Mouse (Mus musculus): ENCODE results near the gene Tbc1d10c. TPM values are rescaled to one million over a fixed set of nuclear protein-coding genes. Genes with fewer than 3 reads are reported as not detected.

Tbc1d10c gene
- polyA plus RNA-seq, 1 experiment from 2014 or later: 2.3 TPM

GRCm38 (mm10) chr19:4230415-4230814 is 39.3 kb upstream of the Tbc1d10c start:
- Histone ChIP-seq H3K4me1 (replicated peaks; ENCODE audit: control insufficient read depth, insufficient read depth) (peaks cover 3% of the 10 kb centered on the region; the same call in 1 of the 2 replicates), H3K4me3 (ENCODE audit: low read depth, low read length) (no peak overlapping the region), H3K9ac (ENCODE audit: low read length) (no peak overlapping the region), H3K9me3 (ENCODE audit: control insufficient read depth, low read length) (no peaks in the 10 kb centered on the region), H3K27me3 (ENCODE audit: control insufficient read depth, insufficient read depth, low read length) (no peaks in the 10 kb centered on the region), H3K4me2 (replicated peaks; ENCODE audit: low read depth) (no peak overlapping the region), H3K36me3 (ENCODE audit: control insufficient read depth, insufficient read depth, low read length) (no peaks in the 10 kb centered on the region), H3K27ac (replicated peaks) (0 out of 2 replicates have a peak overlapping the region, but pooled peaks have one; percentile 30)
- TF ChIP-seq EP300 (optimal IDR thresholded peaks at IDR 0.05) (no peak), CTCF (IDR thresholded peaks at IDR 0.05; ENCODE audit: low read depth) (no peak)
- no peak for DNase-seq (ENCODE audit: low spot score)
- WGBS: 74% methylated on average over 8 of the region's 8 CpGs
- no peak for ATAC-seq (ENCODE audit: low FRiP score, low TSS enrichment)

DNA sequence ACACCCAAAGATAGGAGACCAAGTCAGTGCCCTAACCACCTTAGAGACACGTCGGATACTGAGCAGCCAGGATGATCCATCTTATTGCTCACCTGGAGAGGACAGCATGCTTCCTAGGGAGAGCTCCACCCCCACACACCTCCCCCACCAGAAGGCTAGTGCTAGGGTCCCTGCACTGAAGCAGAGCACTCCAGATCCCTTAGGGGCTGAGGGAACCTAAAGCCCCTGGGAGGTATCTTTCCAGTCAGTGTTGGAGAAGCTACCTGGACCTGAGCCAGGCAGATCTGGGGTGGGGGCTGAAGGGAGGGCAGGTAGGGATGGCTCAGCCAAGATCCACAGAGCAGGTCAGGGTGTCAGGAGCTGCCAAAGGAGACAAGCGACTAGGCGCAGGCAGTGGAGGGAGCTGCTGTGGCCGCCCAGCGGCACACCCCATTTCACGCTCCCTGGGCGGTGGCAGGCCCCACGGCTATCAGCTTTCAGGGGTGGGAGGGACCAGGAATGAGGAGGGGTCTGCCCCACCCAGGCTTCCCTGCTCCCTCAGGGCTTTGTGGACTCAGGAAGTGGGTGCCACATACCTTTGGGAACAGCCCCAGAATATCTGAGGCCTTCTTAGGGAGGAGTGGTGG is 38.5 kb upstream of the Tbc1d10c start:
- 30% methylated on average over 9 of the region's 9 CpGs for WGBS
- DNase-seq (ENCODE audit: low spot score): peak; percentile 68
- H3K9me3 ChIP-seq (ENCODE audit: control insufficient read depth, low read length): no peaks in the 10 kb centered on the region
- TF ChIP-seq EP300 (optimal IDR thresholded peaks at IDR 0.05) (no peak), CTCF (IDR thresholded peaks at IDR 0.05; ENCODE audit: low read depth) (no peak)
- peak overlapping the region; percentile 27 for H3K9ac ChIP-seq (ENCODE audit: low read length)
- peaks cover 3% of the 10 kb centered on the region; the same call in 1 of the 2 replicates for H3K4me1 ChIP-seq (replicated peaks; ENCODE audit: control insufficient read depth, insufficient read depth)
- H3K4me3 ChIP-seq (ENCODE audit: low read depth, low read length): no peak overlapping the region
- ATAC-seq (ENCODE audit: low FRiP score, low TSS enrichment): peak; percentile 10
- 0 out of 2 replicates have a peak overlapping the region, but pooled peaks have one; percentile 24 for H3K27ac ChIP-seq (replicated peaks)
- no peaks in the 10 kb centered on the region for H3K36me3 ChIP-seq (ENCODE audit: control insufficient read depth, insufficient read depth, low read length)
- no peaks in the 10 kb centered on the region for H3K27me3 ChIP-seq (ENCODE audit: control insufficient read depth, insufficient read depth, low read length)
- no peak overlapping the region for H3K4me2 ChIP-seq (replicated peaks; ENCODE audit: low read depth)

DNA sequence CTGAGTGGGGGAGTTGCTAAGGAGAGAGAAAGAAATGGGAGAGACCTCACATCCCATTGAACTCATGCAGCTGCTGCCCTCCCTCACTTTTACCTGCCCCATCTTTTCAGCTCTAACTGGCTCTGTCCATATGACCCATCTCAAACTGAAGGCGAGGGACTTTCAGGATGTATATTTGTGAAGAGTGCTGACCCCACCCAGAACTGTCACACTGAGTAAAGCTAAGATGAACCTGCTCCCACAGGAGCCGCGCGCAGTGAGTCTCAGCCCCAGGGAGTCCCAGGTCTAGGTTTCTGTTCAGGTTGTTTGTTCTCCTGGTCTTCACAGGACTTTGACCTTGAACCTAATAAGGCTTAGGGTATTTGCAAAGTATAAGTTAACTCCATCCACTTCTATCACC is 37.8 kb upstream of the Tbc1d10c start:
- Histone ChIP-seq H3K27ac (replicated peaks) (no peak overlapping the region), H3K4me2 (replicated peaks; ENCODE audit: low read depth) (peak overlapping the region; percentile 0; the same call in 1 of the 2 replicates), H3K9ac (ENCODE audit: low read length) (no peak overlapping the region), H3K9me3 (ENCODE audit: control insufficient read depth, low read length) (no peaks in the 10 kb centered on the region), H3K27me3 (ENCODE audit: control insufficient read depth, insufficient read depth, low read length) (no peaks in the 10 kb centered on the region), H3K4me3 (ENCODE audit: low read depth, low read length) (no peak overlapping the region), H3K36me3 (ENCODE audit: control insufficient read depth, insufficient read depth, low read length) (no peaks in the 10 kb centered on the region), H3K4me1 (replicated peaks; ENCODE audit: control insufficient read depth, insufficient read depth) (peaks cover 3% of the 10 kb centered on the region; the same call in 1 of the 2 replicates)
- DNase-seq (ENCODE audit: low spot score) (no peak), ATAC-seq (ENCODE audit: low FRiP score, low TSS enrichment) (no peak)
- TF ChIP-seq CTCF (IDR thresholded peaks at IDR 0.05; ENCODE audit: low read depth): no peak
- no peak for TF ChIP-seq EP300 (optimal IDR thresholded peaks at IDR 0.05)
- 61% methylated on average over 4 of the region's 4 CpGs for WGBS

GRCm38 (mm10) chr19:4227894-4228678 is 37.0 kb upstream of the Tbc1d10c start:
- peak; percentile 17; the same call in 1 of the 2 replicates for ATAC-seq (ENCODE audit: low FRiP score, low TSS enrichment)
- no peak overlapping the region for H3K4me3 ChIP-seq (ENCODE audit: low read depth, low read length)
- H3K27ac ChIP-seq (replicated peaks): no peak overlapping the region
- no peak overlapping the region for H3K4me2 ChIP-seq (replicated peaks; ENCODE audit: low read depth)
- 12% methylated on average over 8 of the region's 8 CpGs for WGBS
- no peaks in the 10 kb centered on the region for H3K9me3 ChIP-seq (ENCODE audit: control insufficient read depth, low read length)
- peak; percentile 77 for DNase-seq (ENCODE audit: low spot score)
- H3K36me3 ChIP-seq (ENCODE audit: control insufficient read depth, insufficient read depth, low read length): no peaks in the 10 kb centered on the region
- no peaks in the 10 kb centered on the region for H3K27me3 ChIP-seq (ENCODE audit: control insufficient read depth, insufficient read depth, low read length)
- H3K4me1 ChIP-seq (replicated peaks; ENCODE audit: control insufficient read depth, insufficient read depth): peaks cover 3% of the 10 kb centered on the region; the same call in 1 of the 2 replicates
- TF ChIP-seq CTCF (IDR thresholded peaks at IDR 0.05; ENCODE audit: low read depth) (peak; percentile 98), EP300 (optimal IDR thresholded peaks at IDR 0.05) (no peak)
- no peak overlapping the region for H3K9ac ChIP-seq (ENCODE audit: low read length)

DNA sequence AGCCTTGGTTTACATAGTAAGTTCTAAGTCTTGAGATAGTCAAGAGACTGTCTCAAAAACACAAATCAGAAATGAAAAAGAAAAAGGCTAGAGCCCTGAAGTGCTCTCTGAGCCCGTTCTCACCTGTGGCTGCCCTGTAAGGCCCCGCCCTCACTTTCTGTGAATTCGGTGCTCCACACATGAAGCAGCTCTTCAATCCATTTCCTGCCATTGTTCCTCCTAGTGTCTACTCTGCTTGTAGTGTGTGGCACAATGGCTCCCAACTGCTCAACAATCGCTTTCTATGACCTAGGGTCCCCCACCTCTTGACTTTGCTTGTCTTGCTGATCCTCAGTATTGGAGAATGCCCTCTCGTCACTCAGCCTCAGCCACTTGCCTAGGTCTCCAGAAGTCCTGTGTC is 36.4 kb upstream of the Tbc1d10c start:
- no peak for TF ChIP-seq EP300 (optimal IDR thresholded peaks at IDR 0.05)
- TF ChIP-seq CTCF (IDR thresholded peaks at IDR 0.05; ENCODE audit: low read depth): no peak
- WGBS: 71% methylated on average over 5 of the region's 5 CpGs
- Histone ChIP-seq H3K4me3 (ENCODE audit: low read depth, low read length) (no peak overlapping the region), H3K9ac (ENCODE audit: low read length) (no peak overlapping the region), H3K4me2 (replicated peaks; ENCODE audit: low read depth) (no peak overlapping the region), H3K27me3 (ENCODE audit: control insufficient read depth, insufficient read depth, low read length) (no peaks in the 10 kb centered on the region), H3K36me3 (ENCODE audit: control insufficient read depth, insufficient read depth, low read length) (no peaks in the 10 kb centered on the region), H3K27ac (replicated peaks) (no peak overlapping the region), H3K4me1 (replicated peaks; ENCODE audit: control insufficient read depth, insufficient read depth) (peaks cover 3% of the 10 kb centered on the region; the same call in 1 of the 2 replicates), H3K9me3 (ENCODE audit: control insufficient read depth, low read length) (no peaks in the 10 kb centered on the region)
- DNase-seq (ENCODE audit: low spot score): no peak
- ATAC-seq (ENCODE audit: low FRiP score, low TSS enrichment): no peak

DNA sequence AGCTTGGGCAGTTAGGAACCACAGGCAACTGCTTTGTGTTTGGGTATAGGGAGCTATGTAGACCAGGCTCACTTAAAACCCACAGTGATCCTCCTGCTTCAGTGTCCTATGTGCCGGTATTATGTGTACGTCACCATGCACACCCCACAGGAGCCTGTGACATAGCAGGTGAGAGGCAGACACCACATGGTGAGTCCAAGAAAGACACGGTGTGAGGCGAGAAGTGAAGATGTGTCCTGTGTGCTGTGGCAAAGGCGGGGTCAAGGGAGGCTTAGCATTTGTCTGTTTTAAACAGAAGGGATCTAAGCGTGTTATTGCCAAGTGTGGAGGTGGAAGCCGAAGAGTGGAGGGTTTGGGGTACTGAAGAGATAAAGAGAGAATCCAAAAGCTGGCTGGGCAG is 35.7 kb upstream of the Tbc1d10c start:
- Histone ChIP-seq H3K9ac (ENCODE audit: low read length) (no peak overlapping the region), H3K4me2 (replicated peaks; ENCODE audit: low read depth) (no peak overlapping the region), H3K36me3 (ENCODE audit: control insufficient read depth, insufficient read depth, low read length) (no peaks in the 10 kb centered on the region), H3K27ac (replicated peaks) (no peak overlapping the region), H3K4me1 (replicated peaks; ENCODE audit: control insufficient read depth, insufficient read depth) (peaks cover 3% of the 10 kb centered on the region), H3K4me3 (ENCODE audit: low read depth, low read length) (no peak overlapping the region), H3K27me3 (ENCODE audit: control insufficient read depth, insufficient read depth, low read length) (no peaks in the 10 kb centered on the region), H3K9me3 (ENCODE audit: control insufficient read depth, low read length) (no peaks in the 10 kb centered on the region)
- TF ChIP-seq CTCF (IDR thresholded peaks at IDR 0.05; ENCODE audit: low read depth): no peak
- TF ChIP-seq EP300 (optimal IDR thresholded peaks at IDR 0.05): no peak
- DNase-seq (ENCODE audit: low spot score) (no peak), ATAC-seq (ENCODE audit: low FRiP score, low TSS enrichment) (no peak)
- WGBS: 82% methylated on average over 7 of the region's 7 CpGs
